Mouse (Mus musculus) MEL (cell line): ENCODE measurements around the gene Cbr4.

Experiments used
- MAX ChIP-seq: IDR thresholded peaks from 2 replicates; pipeline ENCODE4 v1.6.1; 2011; ENCODE audit warnings: low read length, improper control_type of control experiment
- POLR2A ChIP-seq, 2 experiments: IDR thresholded peaks; 2 replicates each; pipeline ENCODE4 v1.6.1; 2011 to 2012; ENCODE audit warnings: low read length in 2 of 2, mild to moderate bottlenecking in 2 of 2, control low read depth in 1 of 2, improper control_type of control experiment in 1 of 2, low read depth in 1 of 2, moderate library complexity in 1 of 2; ENCODE audit not compliant: control insufficient read depth in 1 of 2, insufficient read depth in 1 of 2, poor library complexity in 1 of 2
- RCOR1 ChIP-seq: IDR thresholded peaks from 2 replicates; pipeline ENCODE4 v1.6.1; 2012; ENCODE audit warnings: low read depth, mild to moderate bottlenecking, inconsistent platforms, low read length, improper control_type of control experiment
- SIN3A ChIP-seq: IDR thresholded peaks from 2 replicates; pipeline ENCODE4 v1.6.1; 2012; ENCODE audit warnings: low read length, improper control_type of control experiment, inconsistent platforms
- ZC3H11A ChIP-seq: IDR thresholded peaks from 2 replicates; pipeline ENCODE4 v1.6.1; 2012; ENCODE audit warnings: low read depth, mild to moderate bottlenecking, inconsistent platforms, low read length, improper control_type of control experiment

- no peak for TF ChIP-seq RCOR1
- no peak for TF ChIP-seq MAX
- TF ChIP-seq POLR2A (IDR thresholded peaks at IDR 0.05; ENCODE audit: control insufficient read depth in 1 of 2, insufficient read depth in 1 of 2, low read depth in 1 of 2, low read length in 2 of 2, poor library complexity in 1 of 2): no peak
- no peak for TF ChIP-seq SIN3A
- TF ChIP-seq ZC3H11A: no peak
Measured at GRCm38 (mm10) chr8:61466696-61467552, 20.6 kb upstream of the Cbr4 start.
